Mouse (Mus musculus) kidney, adult 2 months (tissue): ENCODE results near the gene Dnah7c. TPM values are rescaled to one million over a fixed set of nuclear protein-coding genes. Genes with fewer than 3 reads are reported as not detected.

Experiments
- DNase-seq: peaks from one replicate; pipeline ENCODE4 v3.0.0; 2021
- H3K27ac ChIP-seq: fragments of 200-500 bp; 2 replicates; pipeline ENCODE4 v1.5.1; 2012; ENCODE audit warnings: low read depth, low read length, control low read depth, inconsistent platforms; ENCODE audit not compliant: insufficient read depth
- H3K27me3 ChIP-seq: fragments of 200-500 bp; replicated peaks from 2 replicates; pipeline ENCODE4 v1.6.1; 2012; ENCODE audit warnings: mild to moderate bottlenecking, moderate library complexity, low read length, inconsistent platforms; ENCODE audit not compliant: control insufficient read depth, insufficient read depth
- H3K36me3 ChIP-seq: fragments of 200-500 bp; 2 replicates; pipeline ENCODE4 v1.6.1; 2012; ENCODE audit warnings: mild to moderate bottlenecking, moderate library complexity, low read length, inconsistent platforms; ENCODE audit not compliant: control insufficient read depth, insufficient read depth
- H3K4me1 ChIP-seq: fragments of 200-500 bp; 2 replicates; pipeline ENCODE4 v1.6.1; 2011; ENCODE audit warnings: low read length; ENCODE audit not compliant: control insufficient read depth, insufficient read depth
- H3K4me3 ChIP-seq: fragments of 200-500 bp; 2 replicates; pipeline ENCODE4 v1.5.1; 2011; ENCODE audit warnings: mild to moderate bottlenecking, low read depth, low read length, control low read depth; ENCODE audit not compliant: insufficient read depth
- CTCF ChIP-seq: fragments of 200-500 bp; conservative IDR thresholded peaks from 2 replicates; pipeline ENCODE4 v1.5.1; 2011; ENCODE audit warnings: low read depth, mild to moderate bottlenecking, control low read depth, low read length, moderate library complexity, mixed read lengths; ENCODE audit not compliant: insufficient read depth, insufficient read length
- POLR2A ChIP-seq: fragments of 200-500 bp; IDR thresholded peaks from one replicate; pipeline ENCODE4 v1.6.1; 2011; ENCODE audit warnings: low read depth, low read length, control low read depth
- WGBS: fragments of 180-500 bp; shearing (Covaris S2); methylation state at CpG from one replicate; pipeline ENCODE4 v1.1.7; 2018; 5-methylcytosine and 5-hydroxymethylcytosine counted together
- polyA plus RNA-seq: library from polyadenylated mRNA; depleted of rRNA; stranded (reverse); fragments of >200 nt; gene quantifications from 2 replicates; pipeline ENCODE4 v1.2.3, GENCODE M21; 2012

Dnah7c gene
- polyA plus RNA-seq, 1 experiment: 0.09 TPM

- H3K27me3 ChIP-seq: no peaks in the 10 kb centered on the region
- H3K4me1 ChIP-seq: peaks cover 4% of the 10 kb centered on the region
- TF ChIP-seq POLR2A (no peak), CTCF (no peak)
- peak; percentile 61 for DNase-seq
- peak overlapping the region; percentile 62 for H3K4me3 ChIP-seq
- 1% methylated on average over 74 of the region's 75 CpGs for WGBS
- H3K36me3 ChIP-seq: no peaks in the 10 kb centered on the region
- peak overlapping the region; percentile 69 for H3K27ac ChIP-seq
Observed at GRCm38 (mm10) chr1:46852600-46853272, 427.3 kb downstream of the Dnah7c start.

- DNase-seq: peak; percentile 98
- Histone ChIP-seq H3K36me3 (no peaks in the 10 kb centered on the region), H3K4me3 (peak overlapping the region; percentile 80), H3K27ac (peak overlapping the region; percentile 100), H3K27me3 (no peaks in the 10 kb centered on the region), H3K4me1 (peaks cover 4% of the 10 kb centered on the region)
- TF ChIP-seq POLR2A (peak; percentile 88), CTCF (no peak)
- WGBS: under 1% methylated on average over 86 of the region's 86 CpGs
Observed at GRCm38 (mm10) chr1:46853317-46854035, 428.1 kb downstream of the Dnah7c start.

GRCm38 (mm10) chr1:46854036-46854900 lies 428.9 kb downstream of the Dnah7c start:
- peaks cover 4% of the 10 kb centered on the region for H3K4me1 ChIP-seq
- H3K27me3 ChIP-seq: no peaks in the 10 kb centered on the region
- peak; percentile 94 for DNase-seq
- H3K36me3 ChIP-seq: no peaks in the 10 kb centered on the region
- peak overlapping the region; percentile 100 for H3K27ac ChIP-seq
- peak overlapping the region; percentile 80 for H3K4me3 ChIP-seq
- 17% methylated on average over 18 of the region's 18 CpGs for WGBS
- no peak for TF ChIP-seq CTCF
- peak; percentile 5 for TF ChIP-seq POLR2A

- Histone ChIP-seq H3K4me3 (no peak overlapping the region), H3K27ac (no peak overlapping the region), H3K4me1 (peaks cover 4% of the 10 kb centered on the region), H3K36me3 (no peaks in the 10 kb centered on the region), H3K27me3 (no peaks in the 10 kb centered on the region)
- no peak for DNase-seq
- WGBS: 62% methylated on average over 4 of the region's 4 CpGs
- TF ChIP-seq POLR2A (no peak), CTCF (no peak)
Observed at GRCm38 (mm10) chr1:46856498-46856897, 431.1 kb downstream of the Dnah7c start.
